Mouse (Mus musculus): Measurements from ENCODE around the gene Ptpre. TPM values are rescaled to one million over a fixed set of nuclear protein-coding genes. Genes with fewer than 3 reads are reported as not detected.
"Not testable (repeated sequence)": the region's sequence is repeated elsewhere in the genome, so short reads cannot be mapped to it uniquely, and the experiment has no call there.

The Ptpre gene
- polyA plus RNA-seq, 1 experiment from 2014 or later: 3.4 TPM

DNA sequence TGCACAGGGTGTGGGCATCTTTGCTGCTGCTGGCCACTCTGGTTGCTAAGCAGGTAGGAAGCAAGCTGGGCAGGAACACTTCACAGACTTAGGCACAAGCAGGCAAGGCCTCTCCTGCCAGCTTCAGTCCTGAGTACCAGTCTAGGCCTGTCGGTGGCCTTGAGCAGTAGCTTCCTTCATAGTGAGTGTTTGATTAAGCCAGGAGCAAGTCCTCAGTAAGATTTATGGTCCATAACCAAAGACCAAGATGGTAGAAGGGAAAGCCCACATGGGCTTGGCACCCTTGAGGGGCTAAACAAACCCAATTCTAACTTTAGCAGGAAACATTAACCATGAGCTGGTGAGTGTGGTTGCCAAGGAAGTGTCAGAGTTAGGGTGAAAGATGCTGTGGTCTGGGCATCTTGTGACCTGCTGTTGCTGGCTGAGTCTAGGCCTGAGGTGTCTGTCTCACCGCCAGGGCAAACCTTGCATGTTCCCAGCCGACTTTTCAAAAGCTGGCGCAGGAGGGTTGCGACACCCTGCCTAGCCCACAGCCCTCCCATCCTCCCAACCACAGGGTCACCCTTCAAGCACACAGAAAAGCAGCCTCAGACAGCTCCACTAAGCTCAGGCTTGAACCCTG, 122.1 kb downstream of the Ptpre start:
- 93% methylated on average over 5 of the region's 5 CpGs for WGBS
- no peak overlapping the region for H3K9ac ChIP-seq (replicated peaks)

GRCm38 (mm10) chr7:135660314-135660713, 123.0 kb downstream of the Ptpre start:
- Histone ChIP-seq H3K4me1 (no peaks in the 10 kb centered on the region), H3K27me3 (no peaks in the 10 kb centered on the region), H3K27ac (replicated peaks) (no peak overlapping the region), H3K4me2 (replicated peaks) (no peak overlapping the region), H3K36me3 (no peaks in the 10 kb centered on the region), H3K4me3 (no peak overlapping the region), H3K9ac (replicated peaks) (no peak overlapping the region), H3K9me3 (no peaks in the 10 kb centered on the region)
- no peak for ATAC-seq (replicated peaks)

More for the DNA sequence above, 122.1 kb downstream of the Ptpre start:
- Histone ChIP-seq H3K4me2 (replicated peaks) (no peak overlapping the region), H3K4me1 (no peaks in the 10 kb centered on the region), H3K36me3 (no peaks in the 10 kb centered on the region), H3K9me3 (no peaks in the 10 kb centered on the region), H3K4me3 (no peak overlapping the region), H3K27ac (replicated peaks) (no peak overlapping the region), H3K27me3 (no peaks in the 10 kb centered on the region)
- no peak for ATAC-seq (replicated peaks)

GRCm38 (mm10) chr7:135664211-135664610, 126.9 kb downstream of the Ptpre start:
- no peaks in the 10 kb centered on the region for H3K27me3 ChIP-seq
- no peaks in the 10 kb centered on the region for H3K36me3 ChIP-seq
- H3K4me2 ChIP-seq (replicated peaks): no peak overlapping the region
- no peak overlapping the region for H3K4me3 ChIP-seq
- H3K9me3 ChIP-seq: no peaks in the 10 kb centered on the region
- 82% methylated on average over 7 of the region's 7 CpGs for WGBS
- ATAC-seq (replicated peaks): no peak
- no peaks in the 10 kb centered on the region for H3K4me1 ChIP-seq
- no peak overlapping the region for H3K27ac ChIP-seq (replicated peaks)
- no peak overlapping the region for H3K9ac ChIP-seq (replicated peaks)

DNA sequence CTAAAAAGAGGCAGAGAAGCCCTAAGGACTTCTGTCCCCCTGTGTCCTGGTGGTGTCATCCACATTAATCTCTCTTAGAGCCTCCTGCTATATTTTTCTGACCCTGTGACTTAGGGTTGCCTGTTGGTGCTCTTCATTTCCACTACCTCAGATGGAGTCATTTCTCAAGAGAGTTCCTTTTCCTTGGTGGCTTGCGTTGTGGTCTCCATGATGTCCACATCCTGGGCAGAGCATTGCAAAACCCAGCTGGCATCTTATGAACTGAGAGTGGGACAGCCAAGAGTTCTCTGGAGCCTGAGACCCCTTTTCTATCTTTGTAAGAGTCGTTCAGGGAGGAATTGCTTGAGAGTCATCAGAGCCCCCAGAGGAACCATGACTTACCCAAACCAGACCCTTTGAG, 129.0 kb downstream of the Ptpre start:
- no peak overlapping the region for H3K27ac ChIP-seq (replicated peaks)
- H3K4me1 ChIP-seq: no peaks in the 10 kb centered on the region
- no peaks in the 10 kb centered on the region for H3K27me3 ChIP-seq
- H3K36me3 ChIP-seq: no peaks in the 10 kb centered on the region
- 90% methylated on average over 2 of the region's 2 CpGs for WGBS
- H3K4me2 ChIP-seq (replicated peaks): no peak overlapping the region
- no peak overlapping the region for H3K9ac ChIP-seq (replicated peaks)
- no peak overlapping the region for H3K4me3 ChIP-seq
- no peak for ATAC-seq (replicated peaks)
- H3K9me3 ChIP-seq: no peaks in the 10 kb centered on the region

DNA sequence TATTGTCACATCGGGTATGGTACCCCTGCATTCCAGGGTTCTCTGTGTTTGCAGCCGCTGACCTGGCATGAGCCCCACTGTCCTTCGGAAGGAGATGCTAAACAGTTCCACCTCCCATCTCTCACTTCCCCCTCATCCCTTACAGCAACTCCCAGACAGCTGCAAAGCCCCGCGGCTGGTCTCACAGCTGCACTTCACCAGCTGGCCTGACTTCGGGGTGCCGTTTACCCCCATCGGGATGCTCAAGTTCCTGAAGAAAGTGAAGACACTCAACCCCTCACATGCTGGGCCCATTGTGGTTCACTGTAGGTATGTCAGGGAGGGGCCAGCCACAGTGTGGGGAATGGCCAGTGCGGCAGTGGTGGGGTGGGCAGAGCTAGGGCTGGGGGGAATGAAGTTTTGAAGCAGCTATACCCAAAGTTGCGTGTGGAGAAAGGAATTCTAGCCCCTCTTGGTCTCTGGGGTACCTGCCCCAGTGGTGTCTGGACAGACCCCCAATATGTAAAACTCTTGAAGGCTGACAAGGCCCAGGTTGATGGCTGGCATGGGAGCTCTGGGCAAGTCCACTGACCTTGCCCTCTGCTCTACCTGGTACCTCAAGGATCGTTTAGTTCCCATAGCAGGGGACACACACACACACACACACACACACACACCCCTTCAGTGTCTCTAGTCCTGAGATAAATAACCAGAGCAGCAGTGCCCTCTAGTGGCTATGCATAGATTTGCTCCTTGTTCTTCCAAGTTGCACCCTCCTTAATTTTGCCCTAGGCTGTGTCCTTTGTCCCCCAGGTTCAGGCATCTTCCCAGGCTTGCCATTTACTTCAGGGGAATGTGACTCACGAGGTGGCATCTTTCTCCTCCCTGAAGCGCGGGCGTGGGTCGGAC, 131.8 kb downstream of the Ptpre start:
- H3K27ac ChIP-seq (replicated peaks): no peak overlapping the region
- no peaks in the 10 kb centered on the region for H3K27me3 ChIP-seq
- no peaks in the 10 kb centered on the region for H3K9me3 ChIP-seq
- no peaks in the 10 kb centered on the region for H3K4me1 ChIP-seq
- no peak overlapping the region for H3K4me2 ChIP-seq (replicated peaks)
- no peak overlapping the region for H3K9ac ChIP-seq (replicated peaks)
- 0 out of 2 replicates have a peak, but pooled peaks have one; percentile 55 for ATAC-seq (replicated peaks)
- WGBS: 40% methylated on average over 16 of the region's 16 CpGs
- H3K36me3 ChIP-seq: no peaks in the 10 kb centered on the region
- no peak overlapping the region for H3K4me3 ChIP-seq

- Histone ChIP-seq H3K27me3 (no peaks in the 10 kb centered on the region), H3K9me3 (no peaks in the 10 kb centered on the region), H3K4me3 (no peak overlapping the region), H3K9ac (replicated peaks) (no peak overlapping the region), H3K4me1 (peaks cover 5% of the 10 kb centered on the region; the same call in 1 of the 2 replicates), H3K4me2 (replicated peaks) (no peak overlapping the region), H3K27ac (replicated peaks) (no peak overlapping the region), H3K36me3 (no peaks in the 10 kb centered on the region)
- 52% methylated on average over 3 of the region's 3 CpGs for WGBS
- ATAC-seq (replicated peaks): no peak
Observed at GRCm38 (mm10) chr7:135673576-135673975, 136.3 kb downstream of the Ptpre start.

GRCm38 (mm10) chr7:135676722-135677121, 139.4 kb downstream of the Ptpre start:
- ATAC-seq (replicated peaks): no peak
- H3K4me2 ChIP-seq (replicated peaks): no peak overlapping the region
- no peaks in the 10 kb centered on the region for H3K27me3 ChIP-seq
- no peaks in the 10 kb centered on the region for H3K9me3 ChIP-seq
- peaks cover 5% of the 10 kb centered on the region; the same call in 1 of the 2 replicates for H3K4me1 ChIP-seq
- H3K36me3 ChIP-seq: no peaks in the 10 kb centered on the region
- no peak overlapping the region for H3K4me3 ChIP-seq
- H3K27ac ChIP-seq (replicated peaks): no peak overlapping the region
- 78% methylated on average over 8 of the region's 8 CpGs for WGBS
- no peak overlapping the region for H3K9ac ChIP-seq (replicated peaks)

- no peak for ATAC-seq (replicated peaks)
- Histone ChIP-seq H3K4me1 (peaks cover 5% of the 10 kb centered on the region; the same call in 1 of the 2 replicates), H3K36me3 (no peaks in the 10 kb centered on the region), H3K27ac (replicated peaks) (no peak overlapping the region), H3K4me3 (no peak overlapping the region), H3K4me2 (replicated peaks) (no peak overlapping the region), H3K9ac (replicated peaks) (no peak overlapping the region), H3K27me3 (no peaks in the 10 kb centered on the region), H3K9me3 (no peaks in the 10 kb centered on the region)
- WGBS: 65% methylated on average over 5 of the region's 5 CpGs
Observed at GRCm38 (mm10) chr7:135680334-135680733, 143.1 kb downstream of the Ptpre start.

GRCm38 (mm10) chr7:135684098-135684497, 146.8 kb downstream of the Ptpre start:
- not testable (repeated sequence) for H3K4me2 ChIP-seq (replicated peaks); H3K9me3 ChIP-seq; ATAC-seq (replicated peaks); H3K27me3 ChIP-seq; H3K27ac ChIP-seq (replicated peaks); H3K4me1 ChIP-seq; H3K4me3 ChIP-seq; H3K9ac ChIP-seq (replicated peaks)
- peaks cover 12% of the 10 kb centered on the region for H3K36me3 ChIP-seq
- WGBS: 64% methylated on average over 4 of the region's 4 CpGs

- H3K27ac ChIP-seq (replicated peaks): no peak overlapping the region
- ATAC-seq (replicated peaks): no peak
- H3K9ac ChIP-seq (replicated peaks): no peak overlapping the region
- no peaks in the 10 kb centered on the region for H3K27me3 ChIP-seq
- H3K4me3 ChIP-seq: no peak overlapping the region
- H3K4me1 ChIP-seq: no peaks in the 10 kb centered on the region
- H3K36me3 ChIP-seq: peaks cover 17% of the 10 kb centered on the region
- H3K4me2 ChIP-seq (replicated peaks): no peak overlapping the region
- WGBS: 79% methylated on average over 7 of the region's 7 CpGs
- H3K9me3 ChIP-seq: no peaks in the 10 kb centered on the region
Observed at GRCm38 (mm10) chr7:135684938-135685337, 147.7 kb downstream of the Ptpre start.

- H3K36me3 ChIP-seq: peaks cover 32% of the 10 kb centered on the region
- H3K9ac ChIP-seq (replicated peaks): no peak overlapping the region
- WGBS: 91% methylated on average over 7 of the region's 7 CpGs
- H3K9me3 ChIP-seq: no peaks in the 10 kb centered on the region
- H3K27ac ChIP-seq (replicated peaks): no peak overlapping the region
- H3K4me3 ChIP-seq: no peak overlapping the region
- H3K4me2 ChIP-seq (replicated peaks): no peak overlapping the region
- no peak for ATAC-seq (replicated peaks)
- H3K4me1 ChIP-seq: no peaks in the 10 kb centered on the region
- H3K27me3 ChIP-seq: no peaks in the 10 kb centered on the region
Observed at GRCm38 (mm10) chr7:135689396-135689795, 152.1 kb downstream of the Ptpre start.

GRCm38 (mm10) chr7:135691941-135692340, 154.7 kb downstream of the Ptpre start:
- ATAC-seq (replicated peaks): no peak
- 98% methylated on average over 5 of the region's 5 CpGs for WGBS
- Histone ChIP-seq H3K27me3 (no peaks in the 10 kb centered on the region), H3K27ac (replicated peaks) (no peak overlapping the region), H3K4me2 (replicated peaks) (no peak overlapping the region), H3K4me3 (no peak overlapping the region), H3K4me1 (no peaks in the 10 kb centered on the region), H3K9me3 (no peaks in the 10 kb centered on the region), H3K36me3 (peaks cover 39% of the 10 kb centered on the region), H3K9ac (replicated peaks) (no peak overlapping the region)
